Mouse (Mus musculus) CD4-positive, CD25-positive, alpha-beta regulatory T cell, adult 2 months (primary cell): ENCODE data around the gene Prkar2b.

Source experiments
- DNase-seq: peaks from one replicate; pipeline ENCODE4 v3.0.0-alpha.2; 2012; ENCODE audit warnings: low read depth, low spot score

Gene Prkar2b

GRCm38 (mm10) chr12:32060247-32061089 lies 628 bp downstream of the Prkar2b start:
- no peak for DNase-seq

GRCm38 (mm10) chr12:32059707-32060106 lies 1.4 kb downstream of the Prkar2b start:
- no peak for DNase-seq

- DNase-seq = no peak
Measured at GRCm38 (mm10) chr12:32059135-32059534, 2.0 kb downstream of the Prkar2b start.

- no peak for DNase-seq
Measured at GRCm38 (mm10) chr12:32057461-32058199, 3.5 kb downstream of the Prkar2b start.

GRCm38 (mm10) chr12:32055797-32056196 lies 5.3 kb downstream of the Prkar2b start:
- no peak for DNase-seq

- no peak for DNase-seq
Measured at GRCm38 (mm10) chr12:32054476-32055166, 6.5 kb downstream of the Prkar2b start.

GRCm38 (mm10) chr12:32053637-32054366 lies 7.3 kb downstream of the Prkar2b start:
- DNase-seq = no peak

- no peak for DNase-seq
Measured at GRCm38 (mm10) chr12:32052882-32053281, 8.2 kb downstream of the Prkar2b start.

GRCm38 (mm10) chr12:32050165-32050564 lies 10.9 kb downstream of the Prkar2b start:
- no peak for DNase-seq

GRCm38 (mm10) chr12:32045566-32046330 lies 15.3 kb downstream of the Prkar2b start:
- no peak for DNase-seq

- DNase-seq = no peak
Measured at GRCm38 (mm10) chr12:32044487-32045134, 16.5 kb downstream of the Prkar2b start.

GRCm38 (mm10) chr12:32033536-32033935 lies 27.6 kb downstream of the Prkar2b start:
- DNase-seq = no peak

- no peak for DNase-seq
Measured at GRCm38 (mm10) chr12:32032917-32033316, 28.2 kb downstream of the Prkar2b start.

- no peak for DNase-seq
Measured at GRCm38 (mm10) chr12:32018376-32018750, 42.7 kb downstream of the Prkar2b start.

- peak; percentile 43 for DNase-seq
Measured at GRCm38 (mm10) chr12:32017636-32018375, 43.3 kb downstream of the Prkar2b start.

- no peak for DNase-seq
Measured at GRCm38 (mm10) chr12:32016472-32016871, 44.6 kb downstream of the Prkar2b start.

- DNase-seq = peak; percentile 51
Measured at GRCm38 (mm10) chr12:32015268-32015769, 45.8 kb downstream of the Prkar2b start.

- DNase-seq = no peak
Measured at GRCm38 (mm10) chr12:32014811-32015210, 46.3 kb downstream of the Prkar2b start.

GRCm38 (mm10) chr12:32012169-32012568 lies 48.9 kb downstream of the Prkar2b start:
- DNase-seq = peak; percentile 31
